Mouse (Mus musculus): Measurements from ENCODE around the gene Spc25. TPM values are rescaled to one million over a fixed set of nuclear protein-coding genes. Genes with fewer than 3 reads are reported as not detected.

Spc25 gene
- total and polyA plus RNA-seq, 3 experiments: 0.12 to 0.39 (median 0.32) TPM

- peak overlapping the region; percentile 68 for H3K4me3 ChIP-seq
- DNase-seq: no peak
- H3K36me3 ChIP-seq (ENCODE audit: control insufficient read depth, insufficient read depth, low read length): no peaks in the 10 kb centered on the region
- H3K79me2 ChIP-seq (replicated peaks; ENCODE audit: control insufficient read depth, insufficient read depth, low read length): no peaks in the 10 kb centered on the region
- 14% methylated on average over 6 of the region's 6 CpGs for WGBS
- H3K27me3 ChIP-seq (ENCODE audit: control insufficient read depth, insufficient read depth, low read length): no peaks in the 10 kb centered on the region
- intact Hi-C loops (cut with DNase I): loop anchor here (5.0 kb wide), 1 partner anchor 343 kb away; the partner anchor contains the start of gene Cers6
- H3K27ac ChIP-seq: no peak overlapping the region
- H3K9ac ChIP-seq (ENCODE audit: low read depth, low read length): no peak overlapping the region
- H3K4me1 ChIP-seq (ENCODE audit: control insufficient read depth, insufficient read depth, low read length): peaks cover 1% of the 10 kb centered on the region; the same call in 1 of the 2 replicates
- no peak for TF ChIP-seq EP300 (IDR thresholded peaks at IDR 0.05; ENCODE audit: insufficient read depth, low read depth, low read length)
- TF ChIP-seq CTCF (IDR thresholded peaks at IDR 0.05): no peak
- TF ChIP-seq POLR2A (IDR thresholded peaks at IDR 0.05; ENCODE audit: insufficient read depth, low read depth, low read length): no peak
These were observed 809 bp downstream of the Spc25 start for GRCm38 (mm10) chr2:69205185-69205584.

- intact Hi-C loops (cut with DNase I): no loop called here
- H3K4me3 ChIP-seq: no peak overlapping the region
- TF ChIP-seq CTCF (IDR thresholded peaks at IDR 0.05) (no peak), POLR2A (IDR thresholded peaks at IDR 0.05; ENCODE audit: insufficient read depth, low read depth, low read length) (no peak), EP300 (IDR thresholded peaks at IDR 0.05; ENCODE audit: insufficient read depth, low read depth, low read length) (no peak)
- H3K27me3 ChIP-seq (ENCODE audit: control insufficient read depth, insufficient read depth, low read length): no peaks in the 10 kb centered on the region
- no peaks in the 10 kb centered on the region for H3K4me1 ChIP-seq (ENCODE audit: control insufficient read depth, insufficient read depth, low read length)
- no peaks in the 10 kb centered on the region for H3K36me3 ChIP-seq (ENCODE audit: control insufficient read depth, insufficient read depth, low read length)
- H3K79me2 ChIP-seq (replicated peaks; ENCODE audit: control insufficient read depth, insufficient read depth, low read length): no peaks in the 10 kb centered on the region
- H3K27ac ChIP-seq: no peak overlapping the region
- DNase-seq: no peak
- WGBS: 72% methylated on average over 5 of the region's 5 CpGs
- no peak overlapping the region for H3K9ac ChIP-seq (ENCODE audit: low read depth, low read length)
These were observed 12.4 kb downstream of the Spc25 start for GRCm38 (mm10) chr2:69193555-69193954.

- H3K79me2 ChIP-seq (replicated peaks; ENCODE audit: control insufficient read depth, insufficient read depth, low read length): no peaks in the 10 kb centered on the region
- WGBS: 75% methylated on average over 5 of the region's 5 CpGs
- intact Hi-C loops (cut with DNase I): no loop called here
- H3K9ac ChIP-seq (ENCODE audit: low read depth, low read length): no peak overlapping the region
- no peaks in the 10 kb centered on the region for H3K27me3 ChIP-seq (ENCODE audit: control insufficient read depth, insufficient read depth, low read length)
- no peaks in the 10 kb centered on the region for H3K4me1 ChIP-seq (ENCODE audit: control insufficient read depth, insufficient read depth, low read length)
- DNase-seq: no peak
- TF ChIP-seq CTCF (IDR thresholded peaks at IDR 0.05): no peak
- H3K4me3 ChIP-seq: no peak overlapping the region
- no peaks in the 10 kb centered on the region for H3K36me3 ChIP-seq (ENCODE audit: control insufficient read depth, insufficient read depth, low read length)
- H3K27ac ChIP-seq: no peak overlapping the region
These were observed 14.9 kb downstream of the Spc25 start for GRCm38 (mm10) chr2:69191059-69191458.

GRCm38 (mm10) chr2:69189222-69189621, 16.8 kb downstream of the Spc25 start:
- TF ChIP-seq POLR2A (IDR thresholded peaks at IDR 0.05; ENCODE audit: insufficient read depth, low read depth, low read length): no peak
- no peak for TF ChIP-seq EP300 (IDR thresholded peaks at IDR 0.05; ENCODE audit: insufficient read depth, low read depth, low read length)
- TF ChIP-seq CTCF (IDR thresholded peaks at IDR 0.05): no peak
- intact Hi-C loops (cut with DNase I): no loop called here

GRCm38 (mm10) chr2:69188732-69189131, 17.3 kb downstream of the Spc25 start:
- no peak for DNase-seq
- TF ChIP-seq EP300 (IDR thresholded peaks at IDR 0.05; ENCODE audit: insufficient read depth, low read depth, low read length) (no peak), CTCF (IDR thresholded peaks at IDR 0.05) (no peak), POLR2A (IDR thresholded peaks at IDR 0.05; ENCODE audit: insufficient read depth, low read depth, low read length) (no peak)
- Histone ChIP-seq H3K27ac (no peak overlapping the region), H3K4me3 (no peak overlapping the region), H3K4me1 (ENCODE audit: control insufficient read depth, insufficient read depth, low read length) (no peaks in the 10 kb centered on the region), H3K9ac (ENCODE audit: low read depth, low read length) (no peak overlapping the region), H3K36me3 (ENCODE audit: control insufficient read depth, insufficient read depth, low read length) (no peaks in the 10 kb centered on the region), H3K27me3 (ENCODE audit: control insufficient read depth, insufficient read depth, low read length) (no peaks in the 10 kb centered on the region), H3K79me2 (replicated peaks; ENCODE audit: control insufficient read depth, insufficient read depth, low read length) (no peaks in the 10 kb centered on the region)
- WGBS: 73% methylated on average over 6 of the region's 6 CpGs
- intact Hi-C loops (cut with DNase I): no loop called here

More at GRCm38 (mm10) chr2:69189222-69189621, 16.8 kb downstream of the Spc25 start:
- Histone ChIP-seq H3K4me1 (ENCODE audit: control insufficient read depth, insufficient read depth, low read length) (no peaks in the 10 kb centered on the region), H3K79me2 (replicated peaks; ENCODE audit: control insufficient read depth, insufficient read depth, low read length) (no peaks in the 10 kb centered on the region), H3K36me3 (ENCODE audit: control insufficient read depth, insufficient read depth, low read length) (no peaks in the 10 kb centered on the region), H3K9ac (ENCODE audit: low read depth, low read length) (no peak overlapping the region), H3K27ac (no peak overlapping the region), H3K4me3 (no peak overlapping the region), H3K27me3 (ENCODE audit: control insufficient read depth, insufficient read depth, low read length) (no peaks in the 10 kb centered on the region)
- no peak for DNase-seq
- 77% methylated on average over 4 of the region's 4 CpGs for WGBS

GRCm38 (mm10) chr2:69187990-69188389, 18.0 kb downstream of the Spc25 start:
- H3K9ac ChIP-seq (ENCODE audit: low read depth, low read length): no peak overlapping the region
- H3K27me3 ChIP-seq (ENCODE audit: control insufficient read depth, insufficient read depth, low read length): no peaks in the 10 kb centered on the region
- H3K79me2 ChIP-seq (replicated peaks; ENCODE audit: control insufficient read depth, insufficient read depth, low read length): no peaks in the 10 kb centered on the region
- no peaks in the 10 kb centered on the region for H3K4me1 ChIP-seq (ENCODE audit: control insufficient read depth, insufficient read depth, low read length)
- H3K27ac ChIP-seq: no peak overlapping the region
- no peaks in the 10 kb centered on the region for H3K36me3 ChIP-seq (ENCODE audit: control insufficient read depth, insufficient read depth, low read length)
- TF ChIP-seq POLR2A (IDR thresholded peaks at IDR 0.05; ENCODE audit: insufficient read depth, low read depth, low read length) (no peak), CTCF (IDR thresholded peaks at IDR 0.05) (no peak), EP300 (IDR thresholded peaks at IDR 0.05; ENCODE audit: insufficient read depth, low read depth, low read length) (no peak)
- intact Hi-C loops (cut with DNase I): no loop called here
- WGBS: 95% methylated on average over 2 of the region's 2 CpGs
- H3K4me3 ChIP-seq: no peak overlapping the region
- DNase-seq: no peak
